ENCODE assay signal across 20 mouse cellular contexts in genomic region chr4:48938892-48939291, GRCm38 (mm10).
A peak's percentile ranks its signal among the peaks of the same experiment; 100 is the strongest.
DNase-seq lines count a peak whose midpoint lies in the region; TF ChIP-seq lines count a peak whose summit lies in the region.
"Had no signal": no experiment of that assay in that cellular context is flagged by ENCODE, and none has a peak within 500 bp of the region (broad histone marks: within the 10 kb centered on the region; RNA-seq: fewer than 3 reads in every experiment).

No protein-coding gene starts in this region.

- no peaks in the 10 kb centered on the region for H3K36me3 ChIP-seq in forebrain, embryonic 10.5 days (replicated peaks)
- H3K36me3 ChIP-seq: embryonic facial prominence, embryonic 10.5 days; heart, embryonic 10.5 days; hindbrain, embryonic 12.5 days had no signal

- no peak for TF ChIP-seq CTCF in left cerebral cortex, adult 2 months (IDR thresholded peaks at IDR 0.05)

- no peak overlapping the region for H3K4me3 ChIP-seq in left cerebral cortex, adult 2 months
- no peak overlapping the region for H3K4me3 ChIP-seq in forebrain, embryonic 10.5 days
- H3K4me3 ChIP-seq: embryonic facial prominence, embryonic 10.5 days; heart, embryonic 10.5 days; hindbrain, embryonic 12.5 days had no signal

- WGBS in forebrain, embryonic 10.5 days = 87% methylated on average over 6 of the region's 6 CpGs

- no peak overlapping the region; the same call in 1 of the 2 replicates for H3K27ac ChIP-seq in left cerebral cortex, adult 2 months
- no peak overlapping the region for H3K27ac ChIP-seq in forebrain, embryonic 10.5 days
- H3K27ac ChIP-seq: embryonic facial prominence, embryonic 10.5 days; heart, embryonic 10.5 days; hindbrain, embryonic 12.5 days had no signal

- H3K27me3 ChIP-seq in forebrain, embryonic 10.5 days (ENCODE audit: poor library complexity, severe bottlenecking) = no peaks in the 10 kb centered on the region
- H3K27me3 ChIP-seq: hindbrain, embryonic 12.5 days had no signal

- intact Hi-C loops in left cerebral cortex, postnatal 10 days (cut with DNase I) = no loop called here
- intact Hi-C loops in left cerebral cortex, adult 2 months (cut with DNase I) = no loop called here

- peaks cover 7% of the 10 kb centered on the region for H3K4me1 ChIP-seq in forebrain, embryonic 10.5 days
- H3K4me1 ChIP-seq: embryonic facial prominence, embryonic 10.5 days; heart, embryonic 10.5 days; hindbrain, embryonic 12.5 days had no signal

- peak; percentile 29 for DNase-seq in left cerebral cortex, adult 11 months (ENCODE audit: low spot score)
- no peak for DNase-seq in left cerebral cortex, postnatal 10 days (ENCODE audit: extremely low spot score in 1 of 2, low spot score in 2 of 2)
- DNase-seq in right cerebral cortex, adult 2 months (ENCODE audit: low spot score in 2 of 2) = peak; percentile 48 to 49
- no peak for DNase-seq in right cerebral cortex, postnatal 4 days
- DNase-seq in left cerebral cortex, adult 2 months (ENCODE audit: extremely low spot score in 1 of 2, low spot score in 2 of 2) = peak; percentile 17 to 23
- peak; percentile 57 for DNase-seq in telencephalon, adult 2 months (ENCODE audit: low read depth, low spot score)
- DNase-seq in forebrain, embryonic 10.5 days (ENCODE audit: extremely low spot score, low spot score) = no peak
- DNase-seq in cerebellum, adult 11 months = no peak
- DNase-seq: adrenal gland, adult 8-10 months; adrenal gland, postnatal 36 days; cerebellum, adult 11-12 months; cerebellum, adult 9-10 months; cerebellum, postnatal 25 days; gastrocnemius, postnatal 10 days; heart, adult 18-20 months; heart, postnatal 10 days; heart, postnatal 4 days had no signal

- no peaks in the 10 kb centered on the region for H3K9me3 ChIP-seq in forebrain, embryonic 10.5 days
- H3K9me3 ChIP-seq: embryonic facial prominence, embryonic 10.5 days; heart, embryonic 10.5 days; hindbrain, embryonic 12.5 days had no signal

Comparison
In these comparisons a context has a peak if more than half of its experiments do, and no peak if none do; other contexts are left out.
1. DNase-seq: peak in left cerebral cortex, adult 11 months (single experiment), right cerebral cortex, adult 2 months (2 of 2), left cerebral cortex, adult 2 months (2 of 2) and telencephalon, adult 2 months (single experiment); none in left cerebral cortex, postnatal 10 days (0 of 2), right cerebral cortex, postnatal 4 days (single experiment), forebrain, embryonic 10.5 days (single experiment) and cerebellum, adult 11 months (single experiment).